Mouse (Mus musculus): ENCODE measurements around the gene Hlx.

Gene Hlx

DNA sequence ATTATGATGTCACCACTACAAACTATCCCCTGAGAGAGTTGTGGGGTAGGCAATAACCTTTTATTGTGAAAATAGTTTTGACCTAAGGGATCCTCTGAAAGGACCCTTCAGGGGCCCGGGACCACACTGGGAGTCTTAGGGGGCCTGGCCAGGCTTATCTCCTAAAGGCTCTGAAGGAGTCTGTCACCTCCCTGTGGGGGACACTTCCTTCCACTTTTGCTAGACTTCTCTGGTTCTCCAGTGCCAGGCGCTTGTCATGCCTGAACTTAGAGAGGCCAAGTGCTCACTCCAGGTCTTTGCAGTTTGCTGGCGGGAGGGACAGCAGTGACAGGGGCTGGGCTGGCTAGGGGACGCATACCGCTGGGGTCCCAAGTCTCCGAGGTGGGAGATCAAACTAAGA, 16.3 kb downstream of the Hlx start:
- DNase-seq (ENCODE audit: low spot score in 2 of 2) = no peak

DNA sequence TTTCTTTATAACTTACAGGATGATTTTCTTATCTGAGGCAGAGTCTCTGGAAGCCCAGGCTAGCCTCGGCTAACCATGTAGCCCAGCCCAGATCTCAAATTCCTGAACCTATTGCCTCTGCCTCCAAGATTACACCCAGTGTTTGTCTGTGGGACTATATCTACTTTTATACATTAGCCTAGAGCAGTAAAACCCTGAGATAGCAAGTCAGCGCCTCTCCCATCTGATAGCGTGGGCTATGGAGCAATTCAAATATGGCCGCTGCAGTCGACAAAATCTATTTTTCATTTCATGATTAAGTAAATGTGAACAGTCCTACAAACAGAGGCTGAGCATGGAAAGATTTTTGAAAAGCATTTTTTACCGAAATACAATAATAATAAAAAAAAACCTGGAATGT, 16.7 kb downstream of the Hlx start:
- DNase-seq (ENCODE audit: low spot score in 2 of 2) = no peak

DNA sequence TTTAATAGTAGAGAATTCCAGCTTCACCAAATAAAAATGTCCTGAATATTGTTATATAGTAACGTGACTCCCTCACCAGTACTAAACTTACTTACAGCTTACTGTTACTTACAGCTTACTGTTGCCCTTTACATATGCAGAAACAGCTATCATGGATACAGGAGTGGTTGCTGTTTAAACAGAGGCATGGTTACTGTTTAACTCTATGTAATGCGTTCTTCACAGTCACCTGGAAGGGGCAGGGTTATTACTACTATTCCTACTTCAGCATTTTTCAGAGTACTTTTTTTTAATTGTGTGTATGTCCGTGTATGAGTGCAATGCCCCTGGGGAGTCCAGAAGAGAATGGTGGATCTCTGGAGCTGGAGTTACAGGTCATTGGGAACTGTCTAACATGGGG, 17.9 kb downstream of the Hlx start:
- DNase-seq (ENCODE audit: low spot score in 2 of 2) = no peak

DNA sequence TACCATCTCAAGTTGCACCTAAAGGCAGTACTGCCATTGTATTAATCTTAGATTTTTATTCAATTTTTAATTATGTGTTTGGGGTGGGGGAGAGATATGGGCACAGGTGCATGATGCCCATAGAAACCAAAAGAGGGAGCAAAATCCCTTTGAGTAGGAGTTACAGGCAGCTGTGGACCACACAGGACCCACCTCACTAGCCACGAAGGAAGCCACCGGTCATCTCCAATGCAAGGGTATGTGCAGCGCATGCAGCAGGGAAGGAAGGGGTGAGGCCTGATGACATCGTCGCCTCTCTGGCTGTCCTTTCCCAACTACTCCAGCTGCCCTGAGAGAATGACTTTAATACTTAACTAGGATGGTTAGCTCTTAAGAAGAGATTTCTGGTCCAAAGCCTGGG, 18.7 kb downstream of the Hlx start:
- no peak for DNase-seq (ENCODE audit: low spot score in 2 of 2)

DNA sequence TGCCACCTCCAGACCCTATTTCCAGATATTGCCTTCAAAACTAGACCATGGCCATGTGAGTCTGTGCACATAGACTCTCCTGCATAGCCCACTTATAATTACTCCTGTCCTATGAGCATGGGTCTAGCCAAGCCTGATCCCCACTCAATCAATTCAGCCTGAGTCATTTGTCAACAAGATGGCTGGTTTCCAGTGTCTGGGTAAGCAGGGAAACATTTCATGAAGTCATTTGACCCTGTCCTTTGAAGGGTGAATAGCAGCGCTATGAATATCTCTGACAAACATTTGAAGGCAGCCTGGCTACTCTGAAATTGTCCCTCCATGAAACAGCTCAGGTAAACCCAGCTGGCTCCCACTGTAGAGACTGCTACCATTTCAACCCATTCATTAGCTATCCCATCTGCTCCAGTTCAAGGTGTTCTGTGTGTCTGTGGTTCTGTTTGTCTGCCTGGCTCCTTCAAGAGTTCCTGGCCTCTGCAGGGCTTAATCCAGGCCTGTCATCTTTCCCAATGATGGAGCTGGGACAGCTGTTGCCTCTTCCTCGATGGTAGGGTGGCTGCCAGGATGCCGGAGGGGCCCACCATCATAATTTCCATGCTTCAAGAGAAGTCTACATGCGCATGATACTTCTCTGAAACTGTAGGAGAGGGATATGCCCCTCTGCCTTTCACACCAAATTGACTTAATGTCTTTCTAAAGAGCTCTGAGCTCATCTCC, 24.7 kb downstream of the Hlx start:
- DNase-seq (ENCODE audit: low spot score in 2 of 2) = no peak

DNA sequence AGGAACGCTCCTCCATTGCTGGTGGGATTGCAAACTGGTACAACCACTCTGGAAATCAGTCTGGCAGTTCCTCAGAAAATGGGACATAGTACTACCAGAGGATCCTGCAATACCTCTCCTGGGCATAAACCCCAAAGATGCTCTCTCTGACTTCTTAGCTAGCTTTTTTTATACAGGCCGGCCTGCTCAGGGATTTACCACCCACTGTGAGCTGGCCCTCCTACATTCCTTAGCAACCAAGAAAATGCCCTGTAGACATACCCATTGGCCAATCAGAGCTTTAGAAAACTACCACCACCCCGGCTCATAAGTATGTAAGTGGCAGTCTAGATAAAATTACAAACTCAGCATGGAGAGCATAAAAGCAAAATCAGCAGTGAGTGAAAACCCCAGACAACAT, 27.5 kb downstream of the Hlx start:
- DNase-seq (ENCODE audit: low spot score in 2 of 2) = no peak

DNA sequence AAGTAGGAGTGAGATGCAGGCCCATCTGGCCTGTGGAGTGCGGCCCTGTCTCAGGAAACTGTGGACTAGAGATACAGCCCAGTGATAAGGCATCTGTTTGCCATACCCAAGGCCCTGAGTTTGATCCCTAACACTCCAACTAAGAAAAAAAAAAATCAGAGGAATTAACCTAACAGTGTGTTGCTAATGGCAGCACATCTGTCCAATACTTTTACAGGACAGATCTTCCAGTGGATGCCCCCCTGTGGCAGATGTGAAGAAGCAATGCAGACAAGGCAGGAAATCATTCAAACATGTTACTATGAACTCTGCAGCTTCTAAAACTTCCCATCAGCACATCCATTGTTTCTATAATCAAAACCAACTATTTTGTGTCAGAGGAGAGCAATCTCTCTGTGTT, 33.1 kb downstream of the Hlx start:
- DNase-seq (ENCODE audit: low spot score in 2 of 2) = no peak

DNA sequence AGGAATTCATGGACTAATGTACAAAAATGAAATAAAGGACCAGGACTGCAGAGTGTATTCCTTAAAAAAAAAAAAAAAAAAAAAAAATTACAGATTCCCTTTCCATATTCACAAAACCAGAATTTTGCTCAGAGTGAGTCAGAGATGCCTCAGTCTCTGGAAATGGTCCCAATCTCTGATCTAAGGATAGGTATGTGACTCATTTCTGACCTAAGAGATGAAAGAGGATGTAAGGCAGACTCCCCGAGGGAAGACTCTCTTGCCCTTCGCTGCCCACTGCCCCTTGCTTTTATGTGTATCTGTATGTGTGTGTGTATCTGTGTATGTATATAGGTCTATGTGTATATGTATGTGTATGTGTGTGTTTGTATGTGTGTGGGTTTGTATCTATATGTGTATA, 37.0 kb downstream of the Hlx start:
- DNase-seq (ENCODE audit: low spot score in 2 of 2) = no peak

DNA sequence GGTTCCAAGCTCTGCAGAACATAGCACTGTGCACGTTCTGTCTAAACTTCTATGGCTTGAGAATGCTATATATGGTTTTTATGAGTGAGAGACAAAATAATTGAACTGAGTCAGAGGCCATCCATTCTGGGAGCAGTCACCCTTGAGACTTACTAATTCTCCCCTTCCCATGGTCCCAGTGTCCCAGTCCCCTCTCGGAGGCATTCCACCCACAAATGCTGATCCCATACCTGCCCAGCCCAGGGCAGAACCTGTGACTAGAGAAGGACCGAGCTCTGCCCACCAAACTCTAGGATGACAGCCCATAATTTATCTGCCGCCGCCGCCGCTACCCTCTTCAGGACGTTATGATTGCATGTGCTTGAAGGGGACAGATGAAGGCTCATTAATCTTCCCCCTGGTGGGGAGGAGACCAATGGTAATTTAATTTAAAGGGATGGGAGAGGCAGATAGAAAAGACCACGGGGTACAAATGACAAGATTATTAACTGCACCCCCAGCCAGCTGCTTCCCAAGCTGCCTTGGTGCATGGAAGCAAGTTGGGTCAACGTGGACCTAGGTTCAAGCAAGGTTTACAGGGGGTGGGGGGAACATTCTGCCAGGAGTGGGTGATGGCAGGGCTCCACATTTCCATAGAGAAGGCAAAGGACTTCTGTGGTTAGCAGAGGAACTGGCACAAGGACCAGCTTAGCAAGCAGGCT, 40.1 kb downstream of the Hlx start:
- DNase-seq (ENCODE audit: low spot score in 2 of 2) = no peak

DNA sequence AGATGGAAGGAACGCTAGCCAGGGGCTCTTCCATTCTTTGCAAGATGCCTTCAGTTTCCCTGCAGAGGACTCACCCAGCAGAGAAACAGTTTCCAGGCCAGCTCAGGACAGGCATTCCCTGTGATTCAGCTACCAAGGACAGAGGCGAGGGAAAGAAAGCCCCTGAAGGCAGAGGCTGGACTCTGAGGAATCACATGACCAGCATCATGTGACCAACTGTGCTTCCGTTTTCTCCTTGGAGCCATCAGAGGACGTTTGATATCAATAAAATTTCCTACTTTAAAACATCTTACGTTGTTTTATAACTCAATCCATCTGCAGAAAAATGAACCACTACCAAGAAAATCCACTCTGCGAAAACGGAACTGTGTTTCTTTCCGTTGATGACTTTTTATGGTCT, 41.2 kb downstream of the Hlx start:
- no peak for DNase-seq (ENCODE audit: low spot score in 2 of 2)

DNA sequence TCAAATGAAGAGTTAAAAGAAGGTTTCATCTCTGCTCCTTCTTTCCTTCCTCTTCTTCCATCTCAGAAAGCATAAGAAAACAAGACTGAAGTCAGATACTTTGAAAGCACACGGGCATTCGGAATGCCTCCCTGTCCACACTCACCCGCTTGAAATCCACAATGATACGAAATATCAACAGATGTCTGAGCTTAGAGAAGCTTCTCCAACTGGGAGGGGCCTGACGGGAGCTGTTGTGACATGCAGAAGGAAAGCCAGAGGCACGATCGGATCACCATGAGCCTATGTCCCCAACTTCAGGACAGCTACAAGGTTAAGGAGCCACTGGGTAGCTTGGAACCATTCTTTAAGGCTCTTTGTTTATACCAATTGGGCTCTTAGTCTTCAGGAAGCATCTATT, 44.4 kb downstream of the Hlx start:
- no peak for DNase-seq (ENCODE audit: low spot score in 2 of 2)

DNA sequence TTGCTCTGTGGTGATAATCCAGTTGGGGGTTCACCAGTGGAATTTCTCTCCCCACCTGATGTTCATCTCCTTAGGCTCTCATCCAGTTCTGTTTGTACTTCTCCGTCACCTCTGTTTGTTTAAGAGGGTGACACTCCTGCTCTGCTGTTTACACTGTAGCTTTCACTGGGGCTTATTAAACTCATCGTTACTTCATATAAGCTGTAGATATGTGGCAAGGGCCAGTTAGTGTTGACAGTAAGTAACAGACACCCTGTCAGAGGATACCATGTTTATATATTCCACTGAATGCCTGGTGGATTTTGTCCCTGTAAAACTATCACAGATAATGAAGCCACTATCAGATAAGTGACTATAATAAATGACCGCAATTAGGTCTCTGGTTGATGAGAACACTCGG, 44.9 kb downstream of the Hlx start:
- no peak for DNase-seq (ENCODE audit: low spot score in 2 of 2)

DNA sequence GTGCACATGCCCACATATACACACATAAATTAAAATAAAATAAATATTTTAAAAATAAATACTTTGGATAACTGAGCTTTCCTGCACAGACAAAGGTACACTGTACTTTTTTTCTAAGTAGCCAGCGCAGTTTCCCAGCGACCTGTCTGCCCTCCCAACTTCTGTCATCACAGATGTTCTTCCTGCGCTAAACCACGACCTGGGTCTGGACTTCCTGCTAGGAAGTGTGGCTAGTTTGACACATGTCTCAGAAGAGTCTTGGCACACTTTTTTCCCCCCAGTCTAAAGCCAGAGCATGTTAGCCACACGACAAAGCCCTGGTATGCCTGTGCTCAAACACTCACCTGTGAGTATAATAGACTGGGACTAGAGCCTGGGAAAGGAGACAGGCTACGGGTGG, 48.9 kb downstream of the Hlx start:
- no peak for DNase-seq (ENCODE audit: low spot score in 2 of 2)

DNA sequence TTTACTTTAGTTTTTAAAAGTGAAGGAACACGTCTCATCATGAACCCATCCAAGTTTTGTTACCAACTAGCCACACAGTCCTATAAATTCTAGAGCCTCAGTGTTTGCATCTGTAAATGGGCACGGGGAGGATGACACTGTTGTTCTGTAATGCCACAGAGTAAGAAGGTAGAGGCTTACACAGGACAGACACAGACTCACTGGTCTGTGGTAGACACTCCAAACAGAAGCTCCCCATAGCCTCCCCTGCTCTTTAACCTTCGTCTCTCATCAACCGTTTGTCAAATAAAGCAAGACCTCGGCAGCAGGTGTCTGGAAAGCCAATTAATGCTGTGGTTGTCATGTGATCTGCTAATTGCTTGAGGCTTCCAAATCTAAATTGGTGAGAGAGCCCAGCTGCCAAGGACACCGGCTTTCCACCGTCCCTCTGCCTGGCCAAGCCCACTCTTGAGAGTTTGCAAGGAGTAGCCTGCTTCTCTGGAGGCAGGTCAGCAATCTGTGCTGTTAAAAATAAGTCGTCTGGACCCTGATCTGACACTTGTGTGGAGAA, 52.9 kb downstream of the Hlx start:
- no peak for DNase-seq (ENCODE audit: low spot score in 2 of 2)

DNA sequence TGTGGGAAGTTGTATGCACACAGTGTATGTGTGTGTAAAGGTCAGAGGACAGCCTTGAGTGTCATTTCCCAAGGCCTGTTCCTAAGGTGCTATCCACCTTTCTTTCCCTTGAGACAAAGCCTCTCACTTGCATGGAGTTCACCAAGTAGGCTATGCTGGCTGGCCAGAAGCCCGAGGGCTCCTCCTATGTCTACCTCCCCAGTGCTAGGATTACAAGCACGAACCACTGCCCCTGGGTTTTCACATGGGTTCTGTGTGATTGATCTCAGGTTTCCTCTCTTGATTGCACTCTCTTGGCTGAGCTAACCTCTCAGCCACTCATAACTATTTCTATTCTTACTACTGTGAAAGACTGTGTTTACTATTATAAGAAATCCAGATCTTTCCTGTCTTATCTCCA, 54.8 kb downstream of the Hlx start:
- no peak for DNase-seq (ENCODE audit: low spot score in 2 of 2)
